Mouse (Mus musculus) embryonic facial prominence, embryonic 10.5 days (tissue): ENCODE data around the gene Dhx57. TPM values are rescaled to one million over a fixed set of nuclear protein-coding genes. Genes with fewer than 3 reads are reported as not detected.
"Not testable (repeated sequence)": the region's sequence is repeated elsewhere in the genome, so short reads cannot be mapped to it uniquely, and the experiment has no call there.

ENCODE experiments used
- DNase-seq: peaks from one replicate; pipeline ENCODE4 v3.0.0-alpha.2; 2017; ENCODE audit warnings: low spot score
- H3K27ac ChIP-seq: fragments of 300-500 bp; sonication (generic); replicated peaks from 2 replicates; pipeline ENCODE4 v1.5.1; 2016; ENCODE audit warnings: mild to moderate bottlenecking
- H3K27me3 ChIP-seq: fragments of 300-500 bp; sonication (generic); replicated peaks from 2 replicates; pipeline ENCODE4 v1.6.1; 2016; ENCODE audit warnings: low read depth, mild to moderate bottlenecking; ENCODE audit not compliant: poor library complexity, severe bottlenecking
- H3K36me3 ChIP-seq: fragments of 300-500 bp; sonication (generic); replicated peaks from 2 replicates; pipeline ENCODE4 v1.6.1; 2016; ENCODE audit warnings: mild to moderate bottlenecking, moderate library complexity
- H3K4me1 ChIP-seq: fragments of 300-500 bp; sonication (generic); 2 replicates; pipeline ENCODE4 v1.6.1; 2016
- H3K4me3 ChIP-seq: fragments of 300-500 bp; sonication (generic); 2 replicates; pipeline ENCODE4 v1.5.1; 2016; ENCODE audit warnings: mild to moderate bottlenecking, moderate library complexity
- H3K9me3 ChIP-seq: fragments of 300-500 bp; sonication (generic); 2 replicates; pipeline ENCODE4 v1.6.1; 2016; ENCODE audit warnings: mild to moderate bottlenecking
- WGBS: fragments of 180-500 bp; shearing (Covaris S2); methylation state at CpG from one replicate; pipeline ENCODE4 v1.1.7; 2016; 5-methylcytosine and 5-hydroxymethylcytosine counted together
- polyA plus RNA-seq: library from polyadenylated mRNA; unstranded; fragments of >200 nt; fragmentation: Nextera tagmentation; extraction: Ambion mirVana; gene quantifications from 2 replicates; pipeline ENCODE4 v1.2.1, GENCODE M21; 2016

Dhx57 gene
- polyA plus RNA-seq, 1 experiment from 2014 or later: 19.5 TPM

- H3K27ac ChIP-seq: no peak overlapping the region
- no peaks in the 10 kb centered on the region for H3K27me3 ChIP-seq
- DNase-seq: no peak
- no peak overlapping the region for H3K4me3 ChIP-seq
- H3K4me1 ChIP-seq: peaks cover 5% of the 10 kb centered on the region
- 77% methylated on average over 2 of the region's 2 CpGs for WGBS
- no peaks in the 10 kb centered on the region for H3K36me3 ChIP-seq
- H3K9me3 ChIP-seq: no peaks in the 10 kb centered on the region
Observed at GRCm38 (mm10) chr17:80220131-80220530, 70.1 kb downstream of the Dhx57 start.

GRCm38 (mm10) chr17:80213998-80214397 lies 76.3 kb downstream of the Dhx57 start:
- H3K27ac ChIP-seq, H3K4me3 ChIP-seq, H3K27me3 ChIP-seq, DNase-seq, H3K4me1 ChIP-seq, H3K36me3 ChIP-seq, H3K9me3 ChIP-seq: not testable (repeated sequence)
- 91% methylated on average over 4 of the region's 4 CpGs for whole genome bisulfite sequencing

DNA sequence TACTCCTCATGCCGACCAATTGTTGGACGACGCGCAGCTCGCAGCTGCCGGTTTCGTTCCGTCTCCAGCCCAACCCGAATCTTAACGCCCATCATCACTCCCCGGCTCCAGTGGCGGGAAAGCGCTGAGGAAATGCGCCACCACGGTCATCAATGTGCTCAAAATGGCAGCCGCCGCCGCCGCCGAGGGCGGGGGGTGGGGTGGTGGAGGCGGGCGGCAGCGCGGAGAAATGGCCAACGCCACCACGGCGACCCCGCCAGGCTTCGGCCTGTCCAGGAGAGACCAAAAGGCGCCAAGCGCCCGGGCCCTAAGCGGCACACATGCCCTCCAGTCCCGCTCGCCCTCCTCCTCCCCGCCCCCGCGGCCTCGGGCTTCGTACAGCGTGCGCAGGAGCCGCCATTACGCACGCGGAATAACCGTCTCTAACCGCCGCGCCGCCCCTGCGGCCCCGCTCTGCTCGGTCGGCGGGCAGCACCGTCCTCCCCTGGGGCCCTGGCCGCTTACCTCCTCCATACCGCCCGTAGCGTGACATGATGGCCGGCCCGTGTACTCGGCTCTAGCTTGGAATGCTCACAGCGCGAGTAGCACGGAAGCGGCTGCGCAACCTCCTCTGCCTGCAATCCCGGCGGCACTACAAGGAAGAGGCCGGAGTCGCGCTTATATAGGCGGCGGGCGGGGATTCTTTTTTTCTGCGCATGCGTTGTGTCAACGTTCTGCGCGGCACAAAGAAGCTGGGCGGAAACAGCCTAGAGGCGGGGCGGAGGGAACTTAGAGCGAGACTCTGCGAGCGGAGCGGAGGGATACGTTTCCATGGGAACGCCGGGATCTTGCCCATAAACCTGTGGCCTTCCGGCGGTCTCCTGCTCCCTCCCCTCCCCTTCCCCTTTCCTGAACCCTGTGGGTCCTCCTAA lies 83.3 kb downstream of the Dhx57 start, which contains the start of the genes Srsf7 and Ttc39d:
TSS of gene Srsf7 (minus strand) at position 637 of the 911 bp plus-strand sequence.
TSS of gene Ttc39d (plus strand) at position 790 of the 911 bp plus-strand sequence.
- WGBS: under 1% methylated on average over 95 of the region's 95 CpGs
- Histone ChIP-seq H3K9me3 (no peaks in the 10 kb centered on the region), H3K27me3 (no peaks in the 10 kb centered on the region), H3K27ac (peak within 1 kb of the TSS; percentile 99), H3K4me3 (peak within 1 kb of the TSS; percentile 83), H3K4me1 (peaks cover 13% of the 10 kb centered on the region), H3K36me3 (peaks cover 39% of the 10 kb centered on the region)
- peak; percentile 97 for DNase-seq

GRCm38 (mm10) chr17:80206301-80206670 lies 84.0 kb downstream of the Dhx57 start:
- Histone ChIP-seq H3K27me3 (no peaks in the 10 kb centered on the region), H3K4me1 (peaks cover 13% of the 10 kb centered on the region), H3K36me3 (peaks cover 45% of the 10 kb centered on the region), H3K4me3 (peak overlapping the region; percentile 83), H3K9me3 (no peaks in the 10 kb centered on the region), H3K27ac (peak overlapping the region; percentile 99)
- DNase-seq: peak; percentile 69
- WGBS: 0% methylated on average over 36 of the region's 36 CpGs

GRCm38 (mm10) chr17:80205657-80206056 lies 84.6 kb downstream of the Dhx57 start:
- no peak for DNase-seq
- Histone ChIP-seq H3K4me3 (peak overlapping the region; percentile 83), H3K9me3 (no peaks in the 10 kb centered on the region), H3K27me3 (no peaks in the 10 kb centered on the region), H3K36me3 (peaks cover 51% of the 10 kb centered on the region), H3K4me1 (peaks cover 13% of the 10 kb centered on the region), H3K27ac (peak overlapping the region; percentile 99)
- WGBS: 35% methylated on average over 5 of the region's 5 CpGs

DNA sequence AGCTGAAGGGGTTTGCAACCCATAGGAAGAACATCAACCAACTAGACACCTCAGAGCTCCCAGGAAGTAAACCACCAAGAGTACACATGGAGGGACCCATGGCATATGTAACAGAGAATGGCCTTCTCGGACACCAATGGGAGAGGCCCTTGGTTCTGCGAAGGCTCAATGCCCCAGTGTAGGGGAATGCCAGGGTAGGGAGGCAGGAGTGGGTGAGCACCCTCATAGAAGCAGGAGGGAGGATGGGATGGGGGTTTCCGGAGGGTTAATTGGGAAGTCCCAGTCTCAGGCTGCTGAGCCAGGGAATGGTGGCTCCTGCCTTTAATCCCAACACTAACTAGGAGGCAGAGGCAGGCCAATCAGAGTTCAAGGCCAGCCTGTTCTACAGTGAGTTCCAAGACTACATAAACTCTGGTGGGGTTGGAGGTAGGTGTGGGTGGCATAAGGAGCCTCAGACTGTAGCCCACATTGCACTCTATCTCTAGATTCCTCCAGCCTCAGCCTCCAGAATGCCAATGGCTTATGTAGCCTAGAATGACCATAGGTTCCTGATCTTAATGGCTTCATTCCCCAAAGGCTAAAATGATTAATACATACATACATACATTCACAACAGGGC lies 91.0 kb downstream of the Dhx57 start:
- DNase-seq: no peak
- no peak overlapping the region for H3K4me3 ChIP-seq
- H3K36me3 ChIP-seq: peaks cover 94% of the 10 kb centered on the region
- no peaks in the 10 kb centered on the region for H3K27me3 ChIP-seq
- no peaks in the 10 kb centered on the region for H3K9me3 ChIP-seq
- WGBS: 85% methylated on average over 3 of the region's 3 CpGs
- no peak overlapping the region for H3K27ac ChIP-seq
- H3K4me1 ChIP-seq: 0 out of 2 replicates have a peak, but pooled peaks cover 4% of the 10 kb centered on the region

DNA sequence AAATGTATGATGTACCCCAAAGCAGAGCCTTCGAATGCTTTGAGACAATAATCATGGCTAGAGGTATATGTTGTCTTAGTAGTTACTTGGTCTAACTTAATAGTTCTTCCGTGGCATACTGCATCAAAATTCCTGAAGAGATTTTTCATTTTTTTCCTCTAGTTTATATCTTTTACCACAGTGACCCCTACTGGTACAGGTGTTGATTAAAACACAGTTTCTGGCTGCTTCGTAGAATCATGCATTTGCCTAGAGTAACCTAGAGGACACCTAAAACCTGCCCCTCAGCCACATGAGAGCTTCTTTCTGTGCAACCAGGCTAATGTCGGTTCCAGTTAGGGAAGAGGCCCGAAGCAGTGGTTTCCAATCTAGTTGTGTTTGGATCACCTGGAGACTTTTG lies 97.2 kb downstream of the Dhx57 start:
- Histone ChIP-seq H3K36me3 (peaks cover 40% of the 10 kb centered on the region), H3K9me3 (no peaks in the 10 kb centered on the region), H3K4me1 (no peaks in the 10 kb centered on the region), H3K4me3 (no peak overlapping the region), H3K27me3 (no peaks in the 10 kb centered on the region), H3K27ac (no peak overlapping the region)
- DNase-seq: no peak
- 67% methylated on average over 5 of the region's 5 CpGs for WGBS

Other genes with a start within 250 kb of the Dhx57 start
- gene Hnrnpll, start 228.1 kb downstream of the Dhx57 start, polyA plus RNA-seq: 83.4 and 85.8 TPM in 2 replicates
- 13.8 and 17.6 TPM in 2 replicates for gene Galm, start 163.0 kb downstream of the Dhx57 start, polyA plus RNA-seq
- gene Srsf7, start 83.2 kb downstream of the Dhx57 start, polyA plus RNA-seq: 888 and 890 TPM in 2 replicates
- 0.14 and 0.15 TPM in 2 replicates for gene Ttc39d, start 83.0 kb downstream of the Dhx57 start, polyA plus RNA-seq
- 56.2 and 59.7 TPM in 2 replicates for gene Gemin6, start 66.0 kb downstream of the Dhx57 start, polyA plus RNA-seq
- 24.3 and 26.0 TPM in 2 replicates for gene Morn2, start 273 bp downstream of the Dhx57 start, polyA plus RNA-seq
- 0.35 and 0.70 TPM in 2 replicates for gene Arhgef33, start 16.9 kb upstream of the Dhx57 start, polyA plus RNA-seq
- gene Gm10190, start 83.1 kb upstream of the Dhx57 start, polyA plus RNA-seq: 0.92 and 1.2 TPM in 2 replicates
- 4.9 and 5.1 TPM in 2 replicates for gene Sos1, start 190.0 kb upstream of the Dhx57 start, polyA plus RNA-seq